Mouse (Mus musculus): ENCODE measurements around the gene Tcn2. TPM values are rescaled to one million over a fixed set of nuclear protein-coding genes. Genes with fewer than 3 reads are reported as not detected.

Tcn2 gene
- total and polyA plus RNA-seq, 3 experiments: 0.36 to 9.2 (median 7.1) TPM

DNA sequence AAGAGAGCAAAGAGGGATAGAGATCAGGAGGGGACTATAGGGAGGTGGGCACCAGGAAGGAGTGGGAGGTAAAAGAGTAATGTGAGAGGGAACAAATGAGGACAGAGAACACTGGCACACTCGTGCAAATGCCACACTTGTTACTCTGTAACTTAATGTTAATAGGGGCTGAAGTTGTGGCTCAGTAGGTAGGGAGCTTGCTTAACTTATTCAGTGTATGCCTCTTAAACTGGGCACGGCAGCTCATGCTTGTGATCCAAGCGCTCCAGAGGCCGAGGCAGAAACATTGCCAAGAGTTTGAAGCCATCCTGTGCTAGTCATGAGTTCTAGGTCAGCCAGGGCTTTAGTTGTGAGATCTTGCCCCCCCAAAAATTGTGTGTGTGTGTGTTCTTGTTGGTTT is 3.2 kb upstream of the Tcn2 start:
- peaks cover 8% of the 10 kb centered on the region for H3K4me1 ChIP-seq (ENCODE audit: insufficient read depth, low read depth, low read length)
- H3K27me3 ChIP-seq (ENCODE audit: insufficient read depth, low read length): peaks cover 22% of the 10 kb centered on the region
- H3K36me3 ChIP-seq (replicated peaks): no peaks in the 10 kb centered on the region
- TF ChIP-seq GATA2 (IDR thresholded peaks at IDR 0.05; ENCODE audit: borderline replicate concordance, low read depth, low read length) (no peak), CTCF (IDR thresholded peaks at IDR 0.05; ENCODE audit: low read depth, low read length) (no peak), POLR2AphosphoS5 (IDR thresholded peaks at IDR 0.05; ENCODE audit: insufficient replicate concordance, low read depth, low read length) (no peak), GATA1 (IDR thresholded peaks at IDR 0.05; ENCODE audit: borderline replicate concordance, low read length) (no peak)
- DNase-seq (ENCODE audit: low spot score): no peak
- H3K4me3 ChIP-seq (ENCODE audit: low read depth, low read length): no peak overlapping the region
- no peaks in the 10 kb centered on the region for H3K9me3 ChIP-seq (replicated peaks)
- no peak for ATAC-seq (ENCODE audit: extremely low read depth, insufficient number of reproducible peaks, low FRiP score, poor library complexity, severe bottlenecking)

DNA sequence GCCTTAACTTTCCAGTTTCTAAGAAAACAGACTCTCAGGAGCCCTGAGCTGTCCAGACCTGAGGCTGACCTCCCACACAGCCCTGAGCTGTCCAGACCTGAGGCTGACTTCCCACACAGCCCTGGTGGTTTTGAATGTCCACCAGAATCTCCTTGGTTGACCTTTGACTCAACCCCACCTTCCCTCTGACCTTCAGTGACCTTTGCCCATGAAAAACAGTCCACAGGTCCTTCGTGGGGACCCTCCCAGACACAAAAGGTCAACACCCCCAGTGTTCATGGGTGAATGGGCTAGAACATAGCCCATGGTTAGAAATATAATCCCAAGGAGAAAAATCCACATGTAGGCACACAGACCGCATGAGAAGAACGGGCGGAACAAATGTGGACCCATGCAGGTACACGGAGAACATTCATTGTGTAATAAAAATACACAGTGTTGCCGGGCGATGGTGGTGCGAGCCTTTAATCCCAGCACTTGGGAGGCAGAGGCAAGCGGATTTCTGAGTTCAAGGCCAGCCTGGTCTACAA is 1.9 kb upstream of the Tcn2 start:
- TF ChIP-seq GATA2 (IDR thresholded peaks at IDR 0.05; ENCODE audit: borderline replicate concordance, low read depth, low read length): no peak
- TF ChIP-seq POLR2AphosphoS5 (IDR thresholded peaks at IDR 0.05; ENCODE audit: insufficient replicate concordance, low read depth, low read length): no peak
- TF ChIP-seq CTCF (IDR thresholded peaks at IDR 0.05; ENCODE audit: low read depth, low read length): no peak
- TF ChIP-seq GATA1 (IDR thresholded peaks at IDR 0.05; ENCODE audit: borderline replicate concordance, low read length): no peak
- no peak for TF ChIP-seq TAL1 (conservative IDR thresholded peaks at IDR 0.05; ENCODE audit: low read depth, low read length)
- no peak overlapping the region for H3K4me3 ChIP-seq (ENCODE audit: low read depth, low read length)
- H3K36me3 ChIP-seq (replicated peaks): no peaks in the 10 kb centered on the region
- DNase-seq (ENCODE audit: low spot score) (no peak), ATAC-seq (ENCODE audit: extremely low read depth, insufficient number of reproducible peaks, low FRiP score, poor library complexity, severe bottlenecking) (no peak)
- peaks cover 8% of the 10 kb centered on the region for H3K4me1 ChIP-seq (ENCODE audit: insufficient read depth, low read depth, low read length)
- H3K27me3 ChIP-seq (ENCODE audit: insufficient read depth, low read length): peaks cover 22% of the 10 kb centered on the region
- H3K9me3 ChIP-seq (replicated peaks): no peaks in the 10 kb centered on the region

DNA sequence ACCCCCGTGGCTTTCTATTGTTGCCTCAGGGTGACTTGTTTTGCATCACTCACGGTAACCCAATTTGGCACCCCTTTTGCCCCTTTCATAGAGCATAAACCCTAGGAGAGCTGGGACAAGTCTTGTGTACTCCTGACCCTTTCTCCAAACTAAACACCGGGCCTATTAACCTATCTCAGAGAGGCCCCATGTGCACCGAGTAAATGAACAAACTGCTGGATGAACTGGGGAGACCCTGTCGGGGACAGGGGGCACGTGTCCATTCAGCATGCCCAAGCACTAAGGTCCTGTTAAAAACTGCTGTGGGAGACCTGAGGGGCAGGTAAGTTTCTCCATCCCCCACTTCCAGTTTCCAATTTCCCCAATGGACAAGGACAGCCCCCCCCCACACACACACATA is 1.0 kb downstream of the Tcn2 start:
- DNase-seq (ENCODE audit: low spot score) (no peak), ATAC-seq (ENCODE audit: extremely low read depth, insufficient number of reproducible peaks, low FRiP score, poor library complexity, severe bottlenecking) (no peak)
- no peaks in the 10 kb centered on the region for H3K36me3 ChIP-seq (replicated peaks)
- no peaks in the 10 kb centered on the region for H3K9me3 ChIP-seq (replicated peaks)
- no peak for TF ChIP-seq TAL1 (conservative IDR thresholded peaks at IDR 0.05; ENCODE audit: low read depth, low read length)
- no peak for TF ChIP-seq CTCF (IDR thresholded peaks at IDR 0.05; ENCODE audit: low read depth, low read length)
- no peak for TF ChIP-seq GATA1 (IDR thresholded peaks at IDR 0.05; ENCODE audit: borderline replicate concordance, low read length)
- no peak for TF ChIP-seq POLR2AphosphoS5 (IDR thresholded peaks at IDR 0.05; ENCODE audit: insufficient replicate concordance, low read depth, low read length)
- TF ChIP-seq GATA2 (IDR thresholded peaks at IDR 0.05; ENCODE audit: borderline replicate concordance, low read depth, low read length): no peak
- H3K4me1 ChIP-seq (ENCODE audit: insufficient read depth, low read depth, low read length): peaks cover 8% of the 10 kb centered on the region
- no peak overlapping the region; the same call in 1 of the 2 replicates for H3K4me3 ChIP-seq (ENCODE audit: low read depth, low read length)
- H3K27me3 ChIP-seq (ENCODE audit: insufficient read depth, low read length): peaks cover 16% of the 10 kb centered on the region

DNA sequence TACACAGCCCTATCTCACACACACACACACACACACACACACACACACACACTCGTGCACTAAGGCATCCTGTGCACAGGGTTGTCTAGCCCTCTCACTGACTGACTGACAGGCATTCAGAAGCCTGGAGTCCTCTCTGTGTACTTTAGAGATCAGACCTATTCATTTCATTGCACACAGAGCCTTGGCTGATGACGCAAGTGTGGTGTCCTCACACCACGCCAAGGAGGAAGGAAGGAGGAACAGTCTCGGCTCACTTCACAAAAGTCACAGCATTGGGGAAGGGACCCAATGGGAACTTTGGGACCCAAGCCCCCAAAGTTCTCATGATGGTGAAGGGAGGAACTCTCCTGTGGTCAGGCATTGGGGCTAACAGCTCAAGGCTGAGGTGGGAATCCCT is 1.9 kb downstream of the Tcn2 start:
- ATAC-seq (ENCODE audit: extremely low read depth, insufficient number of reproducible peaks, low FRiP score, poor library complexity, severe bottlenecking) (no peak), DNase-seq (ENCODE audit: low spot score) (no peak)
- TF ChIP-seq TAL1 (conservative IDR thresholded peaks at IDR 0.05; ENCODE audit: low read depth, low read length) (no peak), CTCF (IDR thresholded peaks at IDR 0.05; ENCODE audit: low read depth, low read length) (no peak), GATA1 (IDR thresholded peaks at IDR 0.05; ENCODE audit: borderline replicate concordance, low read length) (no peak), GATA2 (IDR thresholded peaks at IDR 0.05; ENCODE audit: borderline replicate concordance, low read depth, low read length) (no peak), POLR2AphosphoS5 (IDR thresholded peaks at IDR 0.05; ENCODE audit: insufficient replicate concordance, low read depth, low read length) (no peak)
- H3K4me1 ChIP-seq (ENCODE audit: insufficient read depth, low read depth, low read length): peaks cover 8% of the 10 kb centered on the region
- no peak overlapping the region for H3K4me3 ChIP-seq (ENCODE audit: low read depth, low read length)
- H3K27me3 ChIP-seq (ENCODE audit: insufficient read depth, low read length): peaks cover 18% of the 10 kb centered on the region
- H3K9me3 ChIP-seq (replicated peaks): no peaks in the 10 kb centered on the region
- no peaks in the 10 kb centered on the region for H3K36me3 ChIP-seq (replicated peaks)

DNA sequence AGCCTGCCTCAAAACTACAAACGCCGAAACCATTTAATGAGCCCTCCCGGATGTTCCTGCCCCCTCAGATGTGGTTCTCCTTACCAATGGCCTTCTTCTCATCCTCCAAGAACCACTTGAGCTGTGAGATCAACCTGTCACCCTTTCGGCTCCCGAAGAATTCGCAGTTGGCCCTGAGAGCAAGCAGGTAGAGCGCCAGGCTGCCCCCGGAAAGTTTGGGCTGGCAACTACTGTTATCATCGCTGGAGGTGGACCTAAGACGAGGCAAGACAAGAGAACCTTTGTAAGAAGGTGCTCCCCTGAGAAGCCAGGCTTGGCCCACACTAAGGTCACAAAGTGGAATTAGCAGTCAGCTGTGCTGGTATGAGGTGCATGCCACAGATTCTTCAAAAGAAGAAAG is 6.0 kb downstream of the Tcn2 start:
- Histone ChIP-seq H3K27me3 (ENCODE audit: insufficient read depth, low read length) (peaks cover 7% of the 10 kb centered on the region; the same call in 1 of the 2 replicates), H3K9me3 (replicated peaks) (no peaks in the 10 kb centered on the region), H3K36me3 (replicated peaks) (no peaks in the 10 kb centered on the region), H3K4me1 (ENCODE audit: insufficient read depth, low read depth, low read length) (no peaks in the 10 kb centered on the region), H3K4me3 (ENCODE audit: low read depth, low read length) (no peak overlapping the region)
- ATAC-seq (ENCODE audit: extremely low read depth, insufficient number of reproducible peaks, low FRiP score, poor library complexity, severe bottlenecking): no peak
- TF ChIP-seq POLR2AphosphoS5 (IDR thresholded peaks at IDR 0.05; ENCODE audit: insufficient replicate concordance, low read depth, low read length) (no peak), GATA2 (IDR thresholded peaks at IDR 0.05; ENCODE audit: borderline replicate concordance, low read depth, low read length) (no peak), TAL1 (conservative IDR thresholded peaks at IDR 0.05; ENCODE audit: low read depth, low read length) (no peak), GATA1 (IDR thresholded peaks at IDR 0.05; ENCODE audit: borderline replicate concordance, low read length) (no peak), CTCF (IDR thresholded peaks at IDR 0.05; ENCODE audit: low read depth, low read length) (no peak)
- DNase-seq (ENCODE audit: low spot score): no peak

DNA sequence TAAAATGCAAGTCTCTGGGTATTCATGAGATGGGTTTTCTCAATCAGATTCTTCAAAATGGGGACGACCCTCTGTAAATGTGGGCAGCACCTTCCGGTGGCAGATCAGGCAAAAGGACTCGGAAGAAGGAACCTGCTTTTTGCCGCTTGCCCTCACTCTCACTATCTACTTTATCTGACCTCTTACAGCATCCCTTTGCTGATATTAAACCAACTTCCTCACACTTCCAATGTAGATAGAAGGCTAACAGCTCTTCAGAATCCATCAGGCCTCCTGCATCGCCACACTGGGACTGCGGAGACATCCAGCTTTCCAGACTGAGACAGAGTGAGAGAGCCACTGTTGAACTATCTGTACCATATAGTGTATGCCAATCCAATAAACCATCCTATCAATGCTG is 9.2 kb downstream of the Tcn2 start:
- ATAC-seq (ENCODE audit: extremely low read depth, insufficient number of reproducible peaks, low FRiP score, poor library complexity, severe bottlenecking) (no peak), DNase-seq (ENCODE audit: low spot score) (no peak)
- no peak for TF ChIP-seq CTCF (IDR thresholded peaks at IDR 0.05; ENCODE audit: low read depth, low read length)
- no peak for TF ChIP-seq GATA1 (IDR thresholded peaks at IDR 0.05; ENCODE audit: borderline replicate concordance, low read length)
- TF ChIP-seq GATA2 (IDR thresholded peaks at IDR 0.05; ENCODE audit: borderline replicate concordance, low read depth, low read length): no peak
- no peak for TF ChIP-seq POLR2AphosphoS5 (IDR thresholded peaks at IDR 0.05; ENCODE audit: insufficient replicate concordance, low read depth, low read length)
- TF ChIP-seq TAL1 (conservative IDR thresholded peaks at IDR 0.05; ENCODE audit: low read depth, low read length): no peak
- Histone ChIP-seq H3K27me3 (ENCODE audit: insufficient read depth, low read length) (peaks cover 9% of the 10 kb centered on the region; the same call in 1 of the 2 replicates), H3K4me1 (ENCODE audit: insufficient read depth, low read depth, low read length) (no peaks in the 10 kb centered on the region), H3K4me3 (ENCODE audit: low read depth, low read length) (no peak overlapping the region), H3K36me3 (replicated peaks) (no peaks in the 10 kb centered on the region), H3K9me3 (replicated peaks) (no peaks in the 10 kb centered on the region)

Measured in G1E (cell line).